Comparison of ENCODE assay signal across 8 mouse cellular contexts in genomic region chr3:88532689-88533511, GRCm38 (mm10). TPM values are rescaled to one million over a fixed set of nuclear protein-coding genes. Genes with fewer than 3 reads are reported as not detected.
DNase-seq lines count a peak whose midpoint lies in the region; TF ChIP-seq lines count a peak whose summit lies in the region.

No protein-coding gene starts in this region.

- peak overlapping the region; percentile 69 for H3K9ac ChIP-seq in liver, adult 2 months (ENCODE audit: low read depth, low read length)

- no peaks in the 10 kb centered on the region for H3K36me3 ChIP-seq in liver, adult 2 months (ENCODE audit: control insufficient read depth, insufficient read depth, low read length)

- H3K27me3 ChIP-seq in liver, adult 2 months (ENCODE audit: control insufficient read depth, insufficient read depth, low read length): no peaks in the 10 kb centered on the region

- H3K4me1 ChIP-seq in bone marrow macrophage, adult 2 months (ENCODE audit: control insufficient read depth, insufficient read depth, low read length): peaks cover 4% of the 10 kb centered on the region; the same call in 1 of the 2 replicates
- H3K4me1 ChIP-seq in liver, adult 2 months (ENCODE audit: control insufficient read depth, insufficient read depth, low read length): no peaks in the 10 kb centered on the region

- no peak overlapping the region for H3K27ac ChIP-seq in layer of hippocampus, adult 2 months
- no peak overlapping the region for H3K27ac ChIP-seq in bone marrow macrophage, adult 2 months (ENCODE audit: insufficient read depth, low read depth, low read length)
- H3K27ac ChIP-seq in liver, adult 2 months (replicated peaks; ENCODE audit: insufficient read depth, low read depth, low read length): no peak overlapping the region

- 11% methylated on average over 40 of the region's 40 CpGs for WGBS in liver, adult 2 months

- TF ChIP-seq CTCF in layer of hippocampus, adult 2 months (conservative IDR thresholded peaks at IDR 0.05): no peak
- no peak for TF ChIP-seq CTCF in bone marrow macrophage, adult 2 months (IDR thresholded peaks at IDR 0.05; ENCODE audit: low read depth, low read length)
- no peak for TF ChIP-seq CTCF in liver, adult 2 months (IDR thresholded peaks at IDR 0.05; ENCODE audit: low read depth, low read length)

- no peaks in the 10 kb centered on the region for H3K79me2 ChIP-seq in liver, adult 2 months (ENCODE audit: control insufficient read depth, insufficient read depth, low read length)

- peak overlapping the region; percentile 85 for H3K4me3 ChIP-seq in layer of hippocampus, adult 2 months
- peak overlapping the region; percentile 89 for H3K4me3 ChIP-seq in bone marrow macrophage, adult 2 months (ENCODE audit: insufficient read depth, low read length)
- H3K4me3 ChIP-seq in liver, adult 2 months (ENCODE audit: insufficient read depth, low read depth, low read length): peak overlapping the region; percentile 59; the same call in 1 of the 2 replicates

- DNase-seq in layer of hippocampus, adult 2 months (ENCODE audit: low spot score in 2 of 2): no peak
- no peak for DNase-seq in layer of hippocampus, adult 9-11 months
- peak; percentile 70 for DNase-seq in forelimb bud, embryonic 11.5 days (ENCODE audit: low read depth, low spot score)
- no peak for DNase-seq in liver, adult 2 months (ENCODE audit: extremely low read depth, low read depth, low spot score)
- DNase-seq in retina, embryonic 14.5 days (ENCODE audit: low spot score): peak; percentile 65
- no peak for DNase-seq in layer of hippocampus, postnatal 36 days
- DNase-seq in gastrocnemius, postnatal 4 days (ENCODE audit: low spot score in 2 of 2): no peak

- no peak for TF ChIP-seq POLR2A in bone marrow macrophage, adult 2 months (IDR thresholded peaks at IDR 0.05; ENCODE audit: borderline replicate concordance, low read depth, low read length)
- no peak for TF ChIP-seq POLR2A in liver, adult 2 months (IDR thresholded peaks at IDR 0.05; ENCODE audit: extremely low read depth, insufficient read depth, low read length)

RNA-seq across cellular contexts. Expression of gene Mex3a, which starts 0.7 kb away (rescaled TPM):
- 1 to 10 TPM; 2.8 to 3.7 TPM for total RNA-seq in layer of hippocampus, adult 2 months (2021)
- 0.13 and 0.16 TPM in 2 replicates for polyA plus RNA-seq in bone marrow macrophage, adult 2 months (2012; ENCODE audit: insufficient read depth, insufficient read length, missing spikeins)
- under 0.01 TPM in 2 replicates for total RNA-seq in liver, adult 2 months (2014; rRNA removed)
- 0.02 and 0.04 TPM in 2 replicates for polyA plus RNA-seq in liver, adult 2 months (2012; rRNA removed)
- total RNA-seq in layer of hippocampus, postnatal 36 days (2021): 1 to 10 TPM; 4.0 to 4.4 TPM
- total RNA-seq in gastrocnemius, postnatal 4 days (2021): 10 to 100 TPM; 12.9 to 13.1 TPM

RNA-seq across cellular contexts. Expression of gene Rab25, which starts 15.2 kb away (rescaled TPM):
- total RNA-seq in layer of hippocampus, adult 2 months (2021): not detected
- not detected in 2 replicates for polyA plus RNA-seq in bone marrow macrophage, adult 2 months (2012; ENCODE audit: insufficient read depth, insufficient read length, missing spikeins)
- total RNA-seq in liver, adult 2 months (2014; rRNA removed): 0.18 and 0.20 TPM in 2 replicates
- polyA plus RNA-seq in liver, adult 2 months (2012; rRNA removed): 0.32 and 0.46 TPM in 2 replicates
- under 1 TPM in 1 of 2 experiments, not detected in 1; 0.63 TPM for total RNA-seq in layer of hippocampus, postnatal 36 days (2021)
- under 1 TPM; 0.57 to 0.91 TPM for total RNA-seq in gastrocnemius, postnatal 4 days (2021)

RNA-seq across cellular contexts. Expression of gene Lamtor2, which starts 20.0 kb away (rescaled TPM):
- 100 to 1,000 TPM in 1 of 2 experiments, 10 to 100 TPM in 1; 96.0 to 106 TPM for total RNA-seq in layer of hippocampus, adult 2 months (2021)
- 149 and 154 TPM in 2 replicates for polyA plus RNA-seq in bone marrow macrophage, adult 2 months (2012; ENCODE audit: insufficient read depth, insufficient read length, missing spikeins)
- 104 and 125 TPM in 2 replicates for total RNA-seq in liver, adult 2 months (2014; rRNA removed)
- 201 and 204 TPM in 2 replicates for polyA plus RNA-seq in liver, adult 2 months (2012; rRNA removed)
- total RNA-seq in layer of hippocampus, postnatal 36 days (2021): 100 to 1,000 TPM in 1 of 2 experiments, 10 to 100 TPM in 1; 91.0 to 111 TPM
- total RNA-seq in gastrocnemius, postnatal 4 days (2021): 10 to 100 TPM; 78.5 to 81.4 TPM

RNA-seq across cellular contexts. Expression of gene Ubqln4, which starts 20.7 kb away (rescaled TPM):
- 100 to 1,000 TPM; 110 to 116 TPM for total RNA-seq in layer of hippocampus, adult 2 months (2021)
- 22.9 and 25.8 TPM in 2 replicates for polyA plus RNA-seq in bone marrow macrophage, adult 2 months (2012; ENCODE audit: insufficient read depth, insufficient read length, missing spikeins)
- total RNA-seq in liver, adult 2 months (2014; rRNA removed): 8.3 and 14.2 TPM in 2 replicates
- polyA plus RNA-seq in liver, adult 2 months (2012; rRNA removed): 41.1 and 42.8 TPM in 2 replicates
- total RNA-seq in layer of hippocampus, postnatal 36 days (2021): 100 to 1,000 TPM; 109 to 111 TPM
- total RNA-seq in gastrocnemius, postnatal 4 days (2021): 10 to 100 TPM; 54.9 to 58.0 TPM

RNA-seq across cellular contexts. Expression of gene Lmna, which starts 23.1 kb away (rescaled TPM):
- total RNA-seq in layer of hippocampus, adult 2 months (2021): 10 to 100 TPM; 34.6 to 36.1 TPM
- 124 and 126 TPM in 2 replicates for polyA plus RNA-seq in bone marrow macrophage, adult 2 months (2012; ENCODE audit: insufficient read depth, insufficient read length, missing spikeins)
- total RNA-seq in liver, adult 2 months (2014; rRNA removed): 28.2 and 38.5 TPM in 2 replicates
- 41.0 and 44.7 TPM in 2 replicates for polyA plus RNA-seq in liver, adult 2 months (2012; rRNA removed)
- total RNA-seq in layer of hippocampus, postnatal 36 days (2021): 10 to 100 TPM; 32.6 to 34.3 TPM
- 100 to 1,000 TPM; 355 to 365 TPM for total RNA-seq in gastrocnemius, postnatal 4 days (2021)

Comparison
In these comparisons a context has a peak if more than half of its experiments do, and no peak if none do; other contexts are left out.
1. DNase-seq: peak in forelimb bud, embryonic 11.5 days (single experiment) and retina, embryonic 14.5 days (single experiment); none in layer of hippocampus, adult 2 months (0 of 2), layer of hippocampus, adult 9-11 months (single experiment), liver, adult 2 months (single experiment), layer of hippocampus, postnatal 36 days (0 of 2) and gastrocnemius, postnatal 4 days (0 of 2).
2. Peak in every context shown above with its lines, with median percentiles within 50 percentile points of each other: H3K4me3 ChIP-seq.